Mouse (Mus musculus): ENCODE data around the gene Tekt4. TPM values are rescaled to one million over a fixed set of nuclear protein-coding genes. Genes with fewer than 3 reads are reported as not detected.

Tekt4 gene
- polyA plus RNA-seq, 1 experiment, result 1.1 TPM

DNA sequence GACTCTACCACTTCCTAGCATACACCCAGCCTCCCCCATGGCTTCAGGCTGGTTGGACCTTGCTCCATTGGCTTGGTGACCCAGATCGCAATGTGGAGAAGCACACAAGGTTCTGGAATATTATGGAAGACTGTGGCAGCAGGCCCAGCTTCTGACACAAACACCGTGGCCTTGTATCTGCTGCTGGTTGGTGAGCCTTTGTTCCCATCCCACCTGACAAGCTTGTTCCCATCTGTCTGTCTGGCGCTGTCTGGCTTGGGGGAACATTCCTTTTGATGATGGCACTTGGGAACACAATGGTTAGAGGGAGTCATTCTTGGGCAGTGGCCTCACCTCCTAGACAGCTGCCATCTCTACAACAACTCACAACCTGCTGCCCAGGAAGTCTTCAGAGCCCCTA lies 33.4 kb upstream of the Tekt4 start:
- no peak for TF ChIP-seq POLR2A (IDR thresholded peaks at IDR 0.05; ENCODE audit: borderline replicate concordance, insufficient read depth, low read length)
- TF ChIP-seq CTCF (IDR thresholded peaks at IDR 0.05; ENCODE audit: borderline replicate concordance, insufficient read depth, low read depth, low read length), result no peak
- WGBS, result 67% methylated on average over 3 of the region's 3 CpGs
- H3K27ac ChIP-seq (ENCODE audit: insufficient read depth, low read length), result no peak overlapping the region
- no peak for DNase-seq
- H3K4me1 ChIP-seq (ENCODE audit: control insufficient read depth, insufficient read depth, low read length), result no peaks in the 10 kb centered on the region; the same call in 1 of the 2 replicates
- H3K4me3 ChIP-seq (replicated peaks; ENCODE audit: insufficient read depth, low read depth, low read length), result no peak overlapping the region
- no peaks in the 10 kb centered on the region for H3K27me3 ChIP-seq (ENCODE audit: control insufficient read depth, insufficient read depth, low read length)

GRCm38 (mm10) chr17:25424526-25425080 lies 29.8 kb upstream of the Tekt4 start:
- no peak overlapping the region for H3K27ac ChIP-seq (ENCODE audit: insufficient read depth, low read length)
- no peak overlapping the region for H3K4me3 ChIP-seq (replicated peaks; ENCODE audit: insufficient read depth, low read depth, low read length)
- H3K4me1 ChIP-seq (ENCODE audit: control insufficient read depth, insufficient read depth, low read length), result no peaks in the 10 kb centered on the region; the same call in 1 of the 2 replicates
- WGBS, result 33% methylated on average over 8 of the region's 8 CpGs
- no peak for TF ChIP-seq POLR2A (IDR thresholded peaks at IDR 0.05; ENCODE audit: borderline replicate concordance, insufficient read depth, low read length)
- no peak for TF ChIP-seq CTCF (IDR thresholded peaks at IDR 0.05; ENCODE audit: borderline replicate concordance, insufficient read depth, low read depth, low read length)
- no peaks in the 10 kb centered on the region for H3K27me3 ChIP-seq (ENCODE audit: control insufficient read depth, insufficient read depth, low read length)
- DNase-seq, result no peak

DNA sequence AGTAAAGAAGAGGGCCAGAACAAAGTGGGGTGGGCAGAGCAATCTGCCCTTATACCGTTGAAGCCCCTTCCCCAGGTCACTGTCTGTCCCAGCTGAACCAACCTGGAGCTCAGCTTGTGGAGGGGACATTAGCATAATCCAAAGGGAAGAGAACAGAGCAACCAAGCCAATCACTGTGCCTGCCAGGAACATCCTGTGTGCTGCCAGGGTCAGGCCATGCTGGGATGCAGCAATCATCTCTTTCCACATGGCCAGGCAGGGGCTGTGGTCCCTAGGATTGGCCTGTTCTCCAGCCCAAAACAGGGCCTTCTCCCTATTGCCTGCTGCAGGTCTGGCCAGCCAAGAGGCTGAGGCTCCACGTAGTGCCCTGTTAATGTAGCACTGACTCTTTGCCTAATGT lies 28.4 kb upstream of the Tekt4 start:
- TF ChIP-seq POLR2A (IDR thresholded peaks at IDR 0.05; ENCODE audit: borderline replicate concordance, insufficient read depth, low read length), result no peak
- TF ChIP-seq CTCF (IDR thresholded peaks at IDR 0.05; ENCODE audit: borderline replicate concordance, insufficient read depth, low read depth, low read length), result no peak
- WGBS, result 27% methylated on average over 2 of the region's 2 CpGs

DNA sequence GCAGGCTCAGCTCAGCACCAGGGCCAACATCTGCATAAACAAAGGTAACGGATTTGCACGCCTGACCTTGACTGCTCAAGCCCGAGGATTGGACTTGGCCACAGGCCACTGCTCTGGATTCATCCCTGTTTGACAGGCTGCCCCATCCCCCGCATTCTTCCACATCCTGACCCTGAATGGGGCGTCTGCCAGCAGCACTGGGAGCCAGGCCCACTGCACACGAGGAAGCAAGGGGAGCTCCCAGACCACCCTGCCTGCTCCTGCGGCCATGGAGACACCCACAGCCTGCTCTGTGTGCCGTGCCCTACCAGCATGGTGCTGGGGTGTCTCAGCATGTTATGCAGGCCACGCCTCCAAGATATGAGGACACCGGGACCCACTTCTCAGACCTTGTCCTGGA lies 27.0 kb upstream of the Tekt4 start:
- H3K4me3 ChIP-seq (replicated peaks; ENCODE audit: insufficient read depth, low read depth, low read length), result no peak overlapping the region
- no peak overlapping the region for H3K27ac ChIP-seq (ENCODE audit: insufficient read depth, low read length)
- no peak for TF ChIP-seq POLR2A (IDR thresholded peaks at IDR 0.05; ENCODE audit: borderline replicate concordance, insufficient read depth, low read length)
- TF ChIP-seq CTCF (IDR thresholded peaks at IDR 0.05; ENCODE audit: borderline replicate concordance, insufficient read depth, low read depth, low read length), result no peak
- DNase-seq, result peak in 1 of 2 experiments; percentile 32
- 32% methylated on average over 10 of the region's 10 CpGs for WGBS
- no peaks in the 10 kb centered on the region for H3K27me3 ChIP-seq (ENCODE audit: control insufficient read depth, insufficient read depth, low read length)
- no peaks in the 10 kb centered on the region; the same call in 1 of the 2 replicates for H3K4me1 ChIP-seq (ENCODE audit: control insufficient read depth, insufficient read depth, low read length)

More for the DNA sequence above, 28.4 kb upstream of the Tekt4 start:
- H3K27ac ChIP-seq (ENCODE audit: insufficient read depth, low read length), result no peak overlapping the region
- H3K4me1 ChIP-seq (ENCODE audit: control insufficient read depth, insufficient read depth, low read length), result no peaks in the 10 kb centered on the region; the same call in 1 of the 2 replicates
- no peak overlapping the region for H3K4me3 ChIP-seq (replicated peaks; ENCODE audit: insufficient read depth, low read depth, low read length)
- H3K27me3 ChIP-seq (ENCODE audit: control insufficient read depth, insufficient read depth, low read length), result no peaks in the 10 kb centered on the region
- no peak for DNase-seq

GRCm38 (mm10) chr17:25429240-25429639 lies 25.2 kb upstream of the Tekt4 start:
- Histone ChIP-seq H3K4me3 (replicated peaks; ENCODE audit: insufficient read depth, low read depth, low read length) (no peak overlapping the region), H3K27me3 (ENCODE audit: control insufficient read depth, insufficient read depth, low read length) (peaks cover 3% of the 10 kb centered on the region; the same call in 1 of the 2 replicates), H3K27ac (ENCODE audit: insufficient read depth, low read length) (no peak overlapping the region), H3K4me1 (ENCODE audit: control insufficient read depth, insufficient read depth, low read length) (no peaks in the 10 kb centered on the region; the same call in 1 of the 2 replicates)
- TF ChIP-seq CTCF (IDR thresholded peaks at IDR 0.05; ENCODE audit: borderline replicate concordance, insufficient read depth, low read depth, low read length) (no peak), POLR2A (IDR thresholded peaks at IDR 0.05; ENCODE audit: borderline replicate concordance, insufficient read depth, low read length) (no peak)
- no peak for DNase-seq
- WGBS, result 62% methylated on average over 5 of the region's 5 CpGs

DNA sequence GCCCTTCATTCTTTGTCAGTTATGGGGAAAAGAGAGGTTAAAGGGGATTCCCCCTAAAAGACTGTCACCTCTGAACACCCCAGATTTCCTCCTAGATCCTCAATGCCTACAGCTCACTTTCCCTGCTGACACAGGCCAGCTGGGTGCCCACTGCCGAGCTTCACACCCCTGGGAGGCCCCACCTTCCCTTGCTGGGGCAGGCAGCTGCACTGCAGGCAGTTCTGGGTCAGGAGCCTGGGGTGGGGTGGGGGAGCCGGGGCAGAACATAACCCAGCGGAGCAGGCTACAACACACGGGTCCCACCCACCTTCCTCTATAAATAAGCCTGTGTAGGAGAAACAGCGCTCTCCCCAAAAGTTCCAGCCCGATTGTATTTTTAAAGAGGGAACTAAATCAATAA lies 24.5 kb upstream of the Tekt4 start:
- Histone ChIP-seq H3K27ac (ENCODE audit: insufficient read depth, low read length) (no peak overlapping the region), H3K27me3 (ENCODE audit: control insufficient read depth, insufficient read depth, low read length) (peaks cover 3% of the 10 kb centered on the region; the same call in 1 of the 2 replicates), H3K4me3 (replicated peaks; ENCODE audit: insufficient read depth, low read depth, low read length) (no peak overlapping the region), H3K4me1 (ENCODE audit: control insufficient read depth, insufficient read depth, low read length) (no peaks in the 10 kb centered on the region)
- no peak for DNase-seq
- WGBS, result 59% methylated on average over 6 of the region's 6 CpGs
- no peak for TF ChIP-seq POLR2A (IDR thresholded peaks at IDR 0.05; ENCODE audit: borderline replicate concordance, insufficient read depth, low read length)
- no peak for TF ChIP-seq CTCF (IDR thresholded peaks at IDR 0.05; ENCODE audit: borderline replicate concordance, insufficient read depth, low read depth, low read length)

- WGBS, result 54% methylated on average over 8 of the region's 8 CpGs
- H3K27me3 ChIP-seq (ENCODE audit: control insufficient read depth, insufficient read depth, low read length), result peaks cover 3% of the 10 kb centered on the region; the same call in 1 of the 2 replicates
- DNase-seq, result no peak
- no peaks in the 10 kb centered on the region for H3K4me1 ChIP-seq (ENCODE audit: control insufficient read depth, insufficient read depth, low read length)
- no peak overlapping the region for H3K27ac ChIP-seq (ENCODE audit: insufficient read depth, low read length)
- TF ChIP-seq POLR2A (IDR thresholded peaks at IDR 0.05; ENCODE audit: borderline replicate concordance, insufficient read depth, low read length) (no peak), CTCF (IDR thresholded peaks at IDR 0.05; ENCODE audit: borderline replicate concordance, insufficient read depth, low read depth, low read length) (no peak)
- no peak overlapping the region for H3K4me3 ChIP-seq (replicated peaks; ENCODE audit: insufficient read depth, low read depth, low read length)
These were observed 23.9 kb upstream of the Tekt4 start for GRCm38 (mm10) chr17:25430534-25430933.

DNA sequence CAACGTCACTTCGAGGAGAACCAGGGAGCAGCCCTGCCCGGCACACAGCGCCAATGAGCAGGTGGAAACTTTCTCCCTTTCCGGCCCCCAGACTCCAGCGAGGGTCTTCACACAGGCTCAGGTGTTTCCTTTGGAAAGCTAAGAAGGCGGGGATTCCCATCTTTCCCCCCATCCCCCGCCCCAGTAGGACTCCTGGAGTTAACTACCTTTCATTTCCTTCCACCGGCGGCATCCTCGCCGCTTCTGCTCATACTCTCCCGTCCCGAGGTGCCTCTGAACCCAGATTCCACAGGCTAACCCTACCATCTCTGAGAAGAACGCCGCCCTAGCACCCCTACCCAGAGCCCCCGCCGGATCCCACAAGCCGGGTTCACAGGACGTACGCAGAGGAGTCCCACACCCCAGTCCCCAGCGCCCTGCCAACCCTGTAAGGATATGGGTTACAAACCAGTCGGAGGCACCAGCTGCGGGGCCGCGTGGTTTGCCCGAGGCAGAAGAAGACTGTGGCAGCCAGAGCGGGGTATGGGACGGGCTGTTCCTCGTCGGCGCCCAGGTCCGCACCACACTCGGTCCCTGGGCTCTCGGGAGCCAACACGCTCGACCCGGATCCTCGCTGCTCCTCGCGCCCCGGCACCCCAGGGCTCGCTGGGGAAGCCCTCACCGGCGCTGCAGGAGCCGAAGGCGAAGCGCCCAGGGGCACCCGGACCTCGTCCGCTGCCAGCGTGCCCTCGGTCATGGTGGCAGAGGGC lies 21.8 kb upstream of the Tekt4 start:
- H3K27me3 ChIP-seq (ENCODE audit: control insufficient read depth, insufficient read depth, low read length), result peaks cover 3% of the 10 kb centered on the region; the same call in 1 of the 2 replicates
- DNase-seq, result no peak
- 3% methylated on average over 53 of the region's 53 CpGs for WGBS
- no peaks in the 10 kb centered on the region for H3K4me1 ChIP-seq (ENCODE audit: control insufficient read depth, insufficient read depth, low read length)
- H3K4me3 ChIP-seq (replicated peaks; ENCODE audit: insufficient read depth, low read depth, low read length), result no peak overlapping the region
- no peak overlapping the region for H3K27ac ChIP-seq (ENCODE audit: insufficient read depth, low read length)
- no peak for TF ChIP-seq POLR2A (IDR thresholded peaks at IDR 0.05; ENCODE audit: borderline replicate concordance, insufficient read depth, low read length)
- TF ChIP-seq CTCF (IDR thresholded peaks at IDR 0.05; ENCODE audit: borderline replicate concordance, insufficient read depth, low read depth, low read length), result no peak

Measured in cerebellum, adult 2 months (tissue).